Mouse (Mus musculus): Measurements from ENCODE around the gene Edem1. TPM values are rescaled to one million over a fixed set of nuclear protein-coding genes. Genes with fewer than 3 reads are reported as not detected.

Edem1 gene
- polyA plus RNA-seq (2012; rRNA removed): 18.4 and 18.5 TPM in 2 replicates

DNA sequence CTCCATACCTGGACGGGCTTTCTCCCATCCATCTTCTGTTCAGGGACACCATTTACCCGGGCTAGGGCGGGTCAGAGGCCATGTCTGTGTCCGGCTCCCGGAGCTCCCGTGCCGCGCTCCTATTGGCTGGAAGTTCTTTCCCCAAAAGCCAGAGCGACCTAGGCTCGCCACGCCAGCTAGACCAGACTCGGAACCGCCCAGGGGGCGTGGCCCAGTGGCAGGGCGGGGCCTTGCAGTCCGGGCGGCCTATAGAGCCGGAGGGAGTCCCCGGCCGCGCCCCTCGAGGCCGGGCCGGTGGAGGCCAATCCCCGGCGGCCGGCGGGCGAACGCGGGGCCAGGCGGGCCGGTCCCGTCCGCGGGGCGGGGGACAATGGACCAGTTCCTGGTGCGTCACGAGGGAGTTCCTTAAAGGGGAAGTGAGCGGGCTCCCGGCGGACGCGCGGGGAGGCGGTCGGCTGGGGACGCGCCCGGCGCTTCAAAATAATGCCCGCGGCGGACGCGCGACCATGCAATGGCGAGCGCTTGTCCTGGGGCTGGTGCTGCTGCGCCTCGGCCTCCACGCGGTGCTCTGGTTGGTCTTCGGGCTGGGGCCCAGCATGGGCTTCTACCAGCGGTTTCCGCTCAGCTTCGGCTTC, at the start of gene Edem1:
Gene Edem1, plus strand, starts transcription at position 408 of the 635 bp plus-strand sequence.
- WGBS: under 1% methylated on average over 67 of the region's 67 CpGs
- DNase-seq: peak; percentile 99
- no peak for TF ChIP-seq CTCF (IDR thresholded peaks at IDR 0.05; ENCODE audit: insufficient read depth, low read length)
- TF ChIP-seq POLR2A (IDR thresholded peaks at IDR 0.05; ENCODE audit: borderline replicate concordance, extremely low read depth, low read depth, low read length): peak; percentile 58; the same call in 1 of the 2 replicates
- Histone ChIP-seq H3K4me3 (replicated peaks; ENCODE audit: extremely low read depth, low read depth, low read length) (peak within 1 kb of the TSS; percentile 87), H3K4me1 (ENCODE audit: control insufficient read depth, insufficient read depth, low read length) (peaks cover 18% of the 10 kb centered on the region)

DNA sequence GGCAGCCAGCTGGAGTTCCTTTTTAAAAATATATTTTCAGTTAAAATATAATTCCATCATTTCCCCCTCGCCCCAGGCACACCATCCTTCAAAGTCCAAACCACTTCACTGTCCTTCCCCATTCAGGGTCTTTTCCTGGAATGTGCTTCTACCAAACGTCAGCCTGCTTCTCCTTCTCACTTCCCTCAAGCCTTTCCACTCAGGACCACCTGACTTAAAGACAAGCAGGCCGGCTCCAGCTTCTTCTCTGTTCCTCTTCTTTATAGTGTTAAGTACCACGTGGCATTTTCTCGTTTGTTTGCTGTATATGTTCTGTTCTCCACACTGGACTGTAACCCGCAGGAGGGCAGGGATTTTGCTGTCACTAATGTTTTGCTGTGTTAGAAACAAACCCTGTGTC, 46.6 kb upstream of the Edem1 start:
- TF ChIP-seq POLR2A (IDR thresholded peaks at IDR 0.05; ENCODE audit: borderline replicate concordance, extremely low read depth, low read depth, low read length) (no peak), CTCF (IDR thresholded peaks at IDR 0.05; ENCODE audit: insufficient read depth, low read length) (no peak)
- 49% methylated on average over 6 of the region's 6 CpGs for WGBS
- DNase-seq: no peak
- Histone ChIP-seq H3K4me3 (replicated peaks; ENCODE audit: extremely low read depth, low read depth, low read length) (no peak overlapping the region), H3K4me1 (ENCODE audit: control insufficient read depth, insufficient read depth, low read length) (peaks cover 15% of the 10 kb centered on the region)

DNA sequence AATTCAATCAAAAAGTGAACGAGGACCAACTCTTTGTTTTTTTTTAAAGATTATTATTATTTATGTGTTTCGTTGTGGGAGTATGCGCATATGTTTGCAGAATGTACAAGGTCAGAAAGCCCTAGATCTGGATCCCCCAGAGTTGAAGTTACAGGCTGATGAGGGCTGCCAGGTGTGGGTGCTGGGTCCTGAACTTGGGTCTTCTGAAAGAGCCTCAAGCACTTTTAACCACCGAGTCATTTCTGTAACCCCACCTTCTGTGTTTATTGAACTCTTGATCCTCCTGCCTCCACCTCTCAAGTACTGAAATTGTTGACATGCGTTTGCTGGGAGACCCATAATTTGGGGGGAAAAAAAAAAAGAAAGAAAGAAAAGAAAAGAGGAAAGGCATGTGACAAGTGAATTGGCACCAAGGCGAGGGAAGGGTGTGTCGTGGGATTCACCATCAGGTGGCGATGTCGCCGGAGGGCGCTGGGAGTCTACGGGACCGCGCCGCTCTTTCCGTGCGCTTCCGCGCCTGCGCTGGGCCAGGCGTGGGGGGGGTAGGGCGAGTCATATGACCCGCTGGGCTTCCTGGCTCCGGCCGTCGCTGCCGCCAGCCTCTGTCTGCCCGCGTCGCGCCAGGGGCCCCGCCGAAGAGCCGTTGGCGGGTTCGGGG, 45.8 kb upstream of the Edem1 start, which contains the start of gene Arl8b:
Gene Arl8b, plus strand, starts transcription at position 574 of the 658 bp plus-strand sequence.
- peak; percentile 92 for TF ChIP-seq CTCF (IDR thresholded peaks at IDR 0.05; ENCODE audit: insufficient read depth, low read length)
- peak; percentile 70 for TF ChIP-seq POLR2A (IDR thresholded peaks at IDR 0.05; ENCODE audit: borderline replicate concordance, extremely low read depth, low read depth, low read length)
- 10% methylated on average over 36 of the region's 36 CpGs for WGBS
- Histone ChIP-seq H3K4me3 (replicated peaks; ENCODE audit: extremely low read depth, low read depth, low read length) (peak within 1 kb of the TSS; percentile 97), H3K4me1 (ENCODE audit: control insufficient read depth, insufficient read depth, low read length) (peaks cover 15% of the 10 kb centered on the region)
- DNase-seq: peak; percentile 96

DNA sequence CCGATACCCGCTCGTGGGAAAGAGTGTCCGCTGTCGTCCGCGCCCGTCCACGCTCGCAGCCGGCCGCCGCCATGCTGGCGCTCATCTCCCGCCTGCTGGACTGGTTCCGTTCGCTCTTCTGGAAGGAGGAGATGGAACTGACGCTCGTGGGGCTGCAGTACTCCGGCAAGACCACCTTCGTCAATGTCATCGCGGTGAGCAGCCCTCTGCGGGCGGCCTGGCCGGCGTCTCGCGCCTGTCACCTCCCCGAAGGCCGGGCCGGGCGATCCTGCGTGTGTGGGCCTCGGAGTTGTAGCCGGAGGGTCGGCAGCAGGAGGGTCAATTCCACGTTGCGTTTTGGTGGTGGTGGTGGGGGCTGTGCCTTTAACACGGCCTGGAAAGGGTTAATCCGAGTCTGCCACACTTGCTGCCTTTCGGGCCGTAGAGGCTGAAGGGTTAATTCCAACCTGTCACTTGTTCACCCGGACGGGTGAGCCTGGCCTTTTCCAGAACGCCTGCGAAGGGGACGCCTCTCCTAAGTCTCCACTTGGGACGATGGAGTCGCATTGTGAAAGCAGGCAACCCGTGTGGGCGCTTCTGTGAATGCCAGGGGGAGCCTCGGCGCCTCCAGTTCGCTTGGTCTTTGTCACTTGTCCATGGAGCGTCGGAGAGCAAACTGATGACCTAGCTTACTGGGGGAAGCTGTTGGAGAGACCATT, 45.1 kb upstream of the Edem1 start:
- peak overlapping the region; percentile 97 for H3K4me3 ChIP-seq (replicated peaks; ENCODE audit: extremely low read depth, low read depth, low read length)
- under 1% methylated on average over 57 of the region's 57 CpGs for WGBS
- no peak for TF ChIP-seq POLR2A (IDR thresholded peaks at IDR 0.05; ENCODE audit: borderline replicate concordance, extremely low read depth, low read depth, low read length)
- no peak for TF ChIP-seq CTCF (IDR thresholded peaks at IDR 0.05; ENCODE audit: insufficient read depth, low read length)
- peaks cover 15% of the 10 kb centered on the region for H3K4me1 ChIP-seq (ENCODE audit: control insufficient read depth, insufficient read depth, low read length)
- DNase-seq: peak; percentile 49

DNA sequence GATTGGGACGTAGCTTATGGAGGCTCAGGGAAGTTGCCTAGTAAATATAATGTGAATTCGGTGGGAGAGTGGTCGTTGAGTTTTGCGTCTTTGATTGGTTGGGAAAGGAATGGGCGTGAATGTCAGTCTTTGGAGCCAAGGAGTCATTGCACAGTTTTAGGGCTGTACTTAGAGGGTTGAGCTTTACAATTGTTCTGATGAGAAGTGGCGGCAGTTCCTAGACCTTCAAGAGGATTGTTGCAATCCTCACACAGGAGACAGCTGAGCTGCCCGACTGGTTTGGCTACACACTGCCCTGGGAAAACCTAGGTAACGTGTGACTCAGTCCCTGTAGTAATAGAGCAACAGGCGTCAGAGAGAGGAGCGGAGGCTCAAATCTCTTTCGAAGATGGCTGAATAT, 44.4 kb upstream of the Edem1 start:
- peak; percentile 34 for DNase-seq
- 13% methylated on average over 11 of the region's 11 CpGs for WGBS
- Histone ChIP-seq H3K4me1 (ENCODE audit: control insufficient read depth, insufficient read depth, low read length) (peaks cover 15% of the 10 kb centered on the region), H3K4me3 (replicated peaks; ENCODE audit: extremely low read depth, low read depth, low read length) (peak overlapping the region; percentile 36)
- no peak for TF ChIP-seq CTCF (IDR thresholded peaks at IDR 0.05; ENCODE audit: insufficient read depth, low read length)
- no peak for TF ChIP-seq POLR2A (IDR thresholded peaks at IDR 0.05; ENCODE audit: borderline replicate concordance, extremely low read depth, low read depth, low read length)

DNA sequence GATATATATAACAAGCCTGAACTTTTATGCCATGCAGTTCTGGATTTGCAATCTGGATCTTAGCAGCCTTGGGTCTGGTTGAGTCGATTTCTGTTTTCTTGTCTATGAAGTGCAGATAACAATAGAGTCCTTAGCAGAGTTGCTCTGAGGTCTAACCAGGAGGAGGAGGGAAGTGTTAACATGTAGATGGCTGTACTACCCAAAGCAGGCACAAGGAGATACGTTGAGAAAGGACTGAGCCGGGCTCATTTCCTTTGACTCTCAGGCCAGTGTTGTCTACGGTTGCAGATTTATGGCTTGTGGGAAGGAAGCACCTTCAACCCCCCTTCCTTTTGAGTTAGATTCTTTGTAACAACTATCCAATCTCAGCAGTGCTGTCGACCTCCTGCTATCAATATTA, 43.6 kb upstream of the Edem1 start:
- Histone ChIP-seq H3K4me1 (ENCODE audit: control insufficient read depth, insufficient read depth, low read length) (peaks cover 15% of the 10 kb centered on the region), H3K4me3 (replicated peaks; ENCODE audit: extremely low read depth, low read depth, low read length) (peak overlapping the region; percentile 44)
- no peak for DNase-seq
- WGBS: 15% methylated on average over 5 of the region's 5 CpGs
- no peak for TF ChIP-seq CTCF (IDR thresholded peaks at IDR 0.05; ENCODE audit: insufficient read depth, low read length)

GRCm38 (mm10) chr6:108785551-108785950, 42.9 kb upstream of the Edem1 start:
- no peak for DNase-seq
- no peak overlapping the region for H3K4me3 ChIP-seq (replicated peaks; ENCODE audit: extremely low read depth, low read depth, low read length)
- TF ChIP-seq CTCF (IDR thresholded peaks at IDR 0.05; ENCODE audit: insufficient read depth, low read length): no peak
- TF ChIP-seq POLR2A (IDR thresholded peaks at IDR 0.05; ENCODE audit: borderline replicate concordance, extremely low read depth, low read depth, low read length): no peak
- H3K4me1 ChIP-seq (ENCODE audit: control insufficient read depth, insufficient read depth, low read length): peaks cover 15% of the 10 kb centered on the region
- 69% methylated on average over 3 of the region's 3 CpGs for WGBS

DNA sequence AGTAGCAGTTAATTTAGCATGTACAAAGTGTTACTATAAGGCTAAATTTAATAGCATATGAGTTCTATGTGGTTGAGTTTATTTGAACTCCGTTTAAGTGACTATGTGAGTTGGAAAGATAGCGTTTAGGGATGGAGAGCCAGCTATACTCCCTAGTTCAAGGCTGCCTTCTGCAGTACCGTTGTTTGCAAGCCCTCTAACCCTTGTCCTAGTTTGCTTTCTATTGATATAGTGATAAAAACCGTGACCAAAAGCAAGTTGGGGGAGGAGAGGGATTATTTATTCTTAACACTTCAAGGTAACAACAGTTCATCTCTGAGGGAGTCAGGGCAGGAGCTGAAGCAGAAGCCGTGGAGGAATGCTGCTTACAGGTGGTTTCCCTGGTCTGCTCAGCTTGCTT, 36.9 kb upstream of the Edem1 start:
- DNase-seq: no peak
- TF ChIP-seq CTCF (IDR thresholded peaks at IDR 0.05; ENCODE audit: insufficient read depth, low read length): no peak
- 56% methylated on average over 5 of the region's 5 CpGs for WGBS
- Histone ChIP-seq H3K4me3 (replicated peaks; ENCODE audit: extremely low read depth, low read depth, low read length) (no peak overlapping the region), H3K4me1 (ENCODE audit: control insufficient read depth, insufficient read depth, low read length) (peaks cover 16% of the 10 kb centered on the region)

DNA sequence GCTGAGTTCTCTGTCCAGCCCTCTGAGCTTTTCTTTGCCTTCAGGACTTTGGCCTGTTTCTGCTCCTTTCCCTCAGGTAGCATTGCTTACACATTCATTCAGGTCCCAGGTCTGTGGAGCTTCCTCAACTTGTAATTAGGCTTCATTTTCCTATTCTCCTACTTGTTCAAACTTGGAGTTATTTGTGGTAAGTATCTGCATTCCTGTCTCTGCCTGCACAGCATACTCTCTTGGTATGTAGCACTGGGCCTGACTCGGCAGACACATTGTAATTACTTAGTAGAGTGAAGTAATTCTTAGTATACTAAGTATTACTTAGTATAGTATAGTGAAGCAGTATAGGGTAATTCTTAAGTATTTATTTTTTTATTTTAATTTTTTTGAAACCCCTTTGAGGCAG, 32.5 kb upstream of the Edem1 start:
- Histone ChIP-seq H3K4me3 (replicated peaks; ENCODE audit: extremely low read depth, low read depth, low read length) (no peak overlapping the region), H3K4me1 (ENCODE audit: control insufficient read depth, insufficient read depth, low read length) (peaks cover 19% of the 10 kb centered on the region)
- DNase-seq: no peak
- 36% methylated on average over 1 of the region's 1 CpGs for WGBS
- TF ChIP-seq POLR2A (IDR thresholded peaks at IDR 0.05; ENCODE audit: borderline replicate concordance, extremely low read depth, low read depth, low read length) (no peak), CTCF (IDR thresholded peaks at IDR 0.05; ENCODE audit: insufficient read depth, low read length) (no peak)

Data from lung, adult 2 months (tissue).